Mouse (Mus musculus): ENCODE measurements at regions not wholly inside any gene's neighbourhood (a gene's known extent, or its start where the extent isn't known, plus 50 kb on each side); places are given as distances from the start of the nearest gene placed in this dataset.
A peak's percentile ranks its signal among the peaks of the same experiment; 100 is the strongest.

DNA sequence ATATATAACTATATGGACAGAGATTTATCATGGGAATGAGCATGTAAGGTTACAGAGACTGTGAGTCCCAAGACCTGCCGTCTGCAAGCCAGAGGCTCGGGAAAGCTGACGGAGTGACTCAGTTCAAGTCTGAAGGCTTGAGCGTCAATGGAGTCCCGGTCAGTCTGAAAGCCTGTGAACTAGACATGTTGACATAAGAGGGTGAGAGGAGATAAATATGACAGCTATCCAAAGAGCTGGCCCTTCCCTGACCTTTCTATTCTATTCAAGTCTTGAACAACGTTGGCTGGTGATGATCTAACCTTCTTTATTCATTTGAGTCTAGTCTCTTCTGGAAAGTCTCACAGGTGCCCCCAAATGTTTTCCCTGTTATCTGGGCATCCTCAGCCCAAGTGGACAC is 223.8 kb upstream of the Zfp637 start:
- no peak for DNase-seq (ENCODE audit: low spot score)

DNA sequence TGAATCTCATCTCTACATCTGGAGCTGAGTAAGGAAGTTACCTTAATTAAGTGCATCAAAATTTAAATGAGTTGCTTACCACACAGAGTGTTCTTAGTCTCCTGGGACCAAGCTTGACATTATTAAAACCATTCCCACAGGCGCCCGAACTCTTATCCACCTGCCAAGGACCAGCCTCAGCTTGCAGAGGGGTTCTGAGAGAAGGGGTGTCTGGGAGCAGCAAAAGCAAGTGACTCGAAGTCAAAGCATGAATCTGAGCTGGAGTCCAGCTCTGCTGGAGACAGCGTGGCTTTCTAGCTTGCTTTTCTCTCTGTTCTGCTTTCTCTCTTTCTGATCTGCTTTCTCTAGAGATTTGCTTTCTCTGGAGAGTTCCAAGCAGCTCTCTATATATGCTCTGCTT is 223.0 kb upstream of the Zfp637 start:
- DNase-seq (ENCODE audit: low spot score), result no peak

- no peak for DNase-seq (ENCODE audit: low spot score)
These were observed 221.4 kb upstream of the Zfp637 start for GRCm38 (mm10) chr6:117619606-117620005.

GRCm38 (mm10) chr6:117622446-117622845 is 218.5 kb upstream of the Zfp637 start:
- no peak for DNase-seq (ENCODE audit: low spot score)

DNA sequence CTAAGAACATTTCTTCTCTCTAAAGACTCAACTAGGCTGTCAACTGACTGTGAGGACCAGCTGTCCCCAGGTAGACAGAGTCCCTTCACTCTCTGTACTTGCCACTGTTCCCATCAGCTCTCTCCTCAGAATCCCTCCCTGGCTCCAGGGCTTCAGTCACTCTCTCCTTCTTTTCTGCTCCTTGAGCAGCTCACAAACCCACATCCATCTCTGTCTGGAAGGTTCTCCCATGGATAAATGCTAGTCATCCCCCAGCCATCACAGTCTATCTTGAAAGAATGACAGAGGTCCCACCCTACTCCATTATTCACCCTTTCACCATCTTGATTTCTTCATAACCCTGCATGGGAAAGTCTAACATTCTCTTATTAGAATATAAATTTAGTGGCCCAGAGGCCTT is 218.0 kb upstream of the Zfp637 start:
- DNase-seq (ENCODE audit: low spot score), result no peak

- DNase-seq (ENCODE audit: low spot score), result peak; percentile 43
These were observed 215.3 kb upstream of the Zfp637 start for GRCm38 (mm10) chr6:117625716-117626115.

DNA sequence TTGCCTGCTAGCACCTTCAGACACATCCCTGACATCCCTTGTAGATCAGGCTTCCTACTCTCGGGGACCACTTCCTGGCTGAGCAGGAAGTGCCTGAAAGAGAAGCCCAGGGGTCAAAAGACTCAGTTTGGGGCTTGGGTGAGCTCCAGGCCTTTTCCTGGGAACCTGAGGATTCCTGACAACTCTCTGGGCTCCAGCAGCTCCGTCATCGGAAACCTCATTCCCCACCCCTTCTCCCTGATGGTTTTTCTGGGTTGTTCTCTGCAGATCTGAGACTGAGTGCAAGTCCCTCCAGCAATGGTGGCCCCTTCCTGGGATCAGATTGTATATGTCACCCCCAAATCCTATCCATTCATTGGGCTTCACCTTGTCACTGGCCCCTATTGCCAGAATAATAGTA is 213.5 kb upstream of the Zfp637 start:
- no peak for DNase-seq (ENCODE audit: low spot score)

DNA sequence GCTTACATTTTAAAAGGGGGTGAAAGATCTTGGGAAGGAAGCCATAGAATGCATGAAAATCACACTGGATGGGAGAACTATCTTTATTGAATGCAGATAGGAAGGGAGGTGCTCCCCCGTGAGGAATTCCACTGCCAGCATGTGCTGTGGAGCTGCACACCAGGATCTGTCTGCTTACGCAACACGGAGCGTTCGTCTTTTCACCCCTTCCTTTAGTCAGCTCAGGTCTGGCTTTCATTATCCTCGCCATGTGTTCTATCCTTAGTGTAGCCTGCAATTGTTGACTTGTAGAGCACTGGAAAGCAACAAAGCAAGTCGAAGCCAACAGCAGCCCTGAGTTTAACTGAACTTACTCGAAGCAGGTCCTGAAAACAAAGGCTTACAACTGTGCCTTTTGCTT is 194.4 kb upstream of the Zfp637 start:
- DNase-seq (ENCODE audit: low spot score), result peak; percentile 18

- no peak for DNase-seq (ENCODE audit: low spot score)
These were observed 190.4 kb upstream of the Zfp637 start for GRCm38 (mm10) chr6:117650541-117650940.

DNA sequence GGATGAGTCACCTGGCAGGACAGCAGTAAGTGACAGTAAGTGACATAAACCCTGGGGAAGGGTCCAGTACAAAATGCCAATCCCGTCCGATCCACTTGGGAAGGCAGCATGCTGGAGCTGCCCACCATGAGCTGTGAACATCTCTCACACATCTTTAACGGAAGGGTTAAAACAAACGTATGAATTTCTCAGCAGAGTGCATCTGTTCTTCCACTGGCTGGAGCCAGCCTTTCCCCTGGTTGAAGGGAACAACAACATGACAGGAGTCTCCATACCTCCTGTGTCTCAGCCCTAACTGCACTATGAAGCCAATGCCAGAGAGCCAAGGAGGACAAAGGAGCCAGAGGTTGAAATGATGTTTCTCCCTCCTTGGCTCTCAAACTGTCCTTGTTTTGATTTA is 189.4 kb upstream of the Zfp637 start:
- DNase-seq (ENCODE audit: low spot score), result no peak

DNA sequence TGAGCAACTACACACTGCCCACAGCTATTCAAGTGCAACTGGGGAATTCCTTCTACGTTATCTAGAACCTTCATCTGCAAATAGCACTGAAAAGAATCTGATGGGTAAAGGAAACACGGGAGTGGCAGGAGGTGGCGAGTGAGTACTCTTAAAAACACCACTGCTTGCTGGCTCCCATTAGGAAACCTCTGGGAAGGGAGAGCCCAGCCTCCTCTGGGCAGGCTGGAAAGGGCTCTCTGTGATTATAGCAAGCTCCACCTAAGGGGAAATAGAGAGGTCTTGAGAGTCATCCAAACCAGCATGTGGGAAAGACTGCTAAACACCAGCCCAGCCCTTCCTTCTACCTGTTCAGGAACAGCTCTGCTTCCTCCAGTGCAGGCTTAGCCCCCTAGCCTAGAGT is 189.0 kb upstream of the Zfp637 start:
- no peak for DNase-seq (ENCODE audit: low spot score)

- DNase-seq (ENCODE audit: low spot score), result no peak
These were observed 188.1 kb upstream of the Zfp637 start for GRCm38 (mm10) chr6:117652917-117653316.

DNA sequence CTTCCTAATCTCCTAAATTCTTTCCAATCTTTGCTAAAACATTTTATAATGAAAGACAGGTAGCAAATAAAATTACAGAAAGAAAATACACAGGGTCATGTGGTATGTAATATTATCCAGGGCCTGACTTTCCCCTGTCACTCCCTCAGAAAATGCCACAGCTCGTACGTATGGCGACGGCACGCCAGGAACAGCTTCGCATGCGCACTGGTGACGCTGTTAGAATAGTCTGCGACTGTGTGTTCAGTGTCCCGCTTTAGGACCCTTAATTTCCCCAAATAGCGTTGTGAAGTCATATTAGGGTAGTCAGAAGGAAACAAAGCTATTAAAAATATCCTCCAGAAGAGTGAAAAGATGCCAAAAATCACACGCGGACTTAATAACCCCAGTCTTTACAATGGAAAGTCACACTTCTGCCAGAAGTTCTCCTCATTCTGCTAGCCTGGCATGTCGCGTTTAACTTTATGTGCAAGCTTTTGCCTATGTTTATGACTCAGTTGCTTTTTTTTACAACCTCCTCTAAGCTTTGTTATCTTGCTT is 187.0 kb upstream of the Zfp637 start:
- DNase-seq (ENCODE audit: low spot score), result no peak

DNA sequence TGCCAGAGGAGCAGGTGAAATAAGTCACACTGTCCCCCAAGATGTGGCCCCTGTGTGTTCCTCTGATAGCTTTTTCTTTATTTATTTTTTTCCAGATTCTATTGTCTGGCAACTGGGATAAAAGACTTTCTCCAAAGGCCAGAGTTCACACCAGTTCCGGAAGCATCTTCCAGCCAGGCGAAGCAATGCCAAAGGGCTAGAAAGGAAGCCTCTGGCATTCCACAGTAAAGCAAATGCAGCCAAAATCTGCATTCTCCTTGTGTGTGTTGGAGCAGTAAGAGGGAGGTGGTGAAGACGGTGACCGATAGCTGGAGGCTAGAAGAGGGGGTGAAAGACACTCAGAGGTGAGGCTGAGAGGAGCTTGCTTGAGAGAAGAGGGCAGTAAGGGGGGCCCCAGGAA is 185.0 kb upstream of the Zfp637 start:
- no peak for DNase-seq (ENCODE audit: low spot score)

GRCm38 (mm10) chr6:117660576-117660975 is 180.4 kb upstream of the Zfp637 start:
- DNase-seq (ENCODE audit: low spot score), result peak; percentile 66

DNA sequence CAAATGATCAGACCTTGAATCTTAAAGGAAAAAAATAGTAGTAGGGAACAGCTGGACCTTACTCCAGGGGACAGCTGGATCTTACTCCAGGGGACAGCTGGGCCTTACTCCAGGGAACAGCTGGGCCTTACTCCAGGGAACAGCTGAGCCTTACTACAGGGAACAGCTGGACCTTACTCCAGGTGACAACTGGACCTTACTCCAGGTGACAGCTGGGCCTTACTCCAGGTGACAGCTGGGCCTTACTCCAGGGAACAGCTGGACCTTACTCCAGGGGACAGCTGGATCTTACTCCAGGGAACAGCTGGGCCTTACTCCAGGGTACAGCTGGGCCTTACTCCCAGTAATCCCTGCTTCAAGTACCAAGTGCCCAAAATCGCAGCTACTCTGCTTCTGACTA is 178.3 kb upstream of the Zfp637 start:
- no peak for DNase-seq (ENCODE audit: low spot score)

DNA sequence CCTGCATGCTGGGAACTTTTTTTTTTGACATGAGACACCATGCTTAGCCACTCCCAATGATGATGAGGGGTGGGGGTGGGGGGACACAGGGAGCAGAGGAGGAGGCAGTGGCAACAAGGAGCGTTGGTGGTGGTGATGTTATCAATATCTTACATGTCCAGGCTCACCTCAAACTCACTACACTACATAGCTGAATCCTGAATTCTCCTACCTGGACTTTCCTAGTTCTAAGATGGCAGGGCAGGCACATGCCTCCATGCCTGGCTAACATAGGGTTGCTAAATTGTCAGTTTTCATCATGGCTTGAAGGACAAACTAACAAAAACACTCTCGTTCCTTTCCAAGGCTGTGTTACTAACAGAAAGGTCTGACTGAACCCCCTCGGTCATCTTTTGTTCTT is 170.6 kb upstream of the Zfp637 start:
- DNase-seq (ENCODE audit: low spot score), result no peak

- peak; percentile 61 for DNase-seq (ENCODE audit: low spot score)
These were observed 170.0 kb upstream of the Zfp637 start for GRCm38 (mm10) chr6:117670792-117671525.

GRCm38 (mm10) chr6:117675059-117675800 is 165.8 kb upstream of the Zfp637 start:
- peak; percentile 76 for DNase-seq (ENCODE audit: low spot score)

GRCm38 (mm10) chr6:117676064-117676821 is 164.7 kb upstream of the Zfp637 start:
- DNase-seq (ENCODE audit: low spot score), result peak; percentile 40

DNA sequence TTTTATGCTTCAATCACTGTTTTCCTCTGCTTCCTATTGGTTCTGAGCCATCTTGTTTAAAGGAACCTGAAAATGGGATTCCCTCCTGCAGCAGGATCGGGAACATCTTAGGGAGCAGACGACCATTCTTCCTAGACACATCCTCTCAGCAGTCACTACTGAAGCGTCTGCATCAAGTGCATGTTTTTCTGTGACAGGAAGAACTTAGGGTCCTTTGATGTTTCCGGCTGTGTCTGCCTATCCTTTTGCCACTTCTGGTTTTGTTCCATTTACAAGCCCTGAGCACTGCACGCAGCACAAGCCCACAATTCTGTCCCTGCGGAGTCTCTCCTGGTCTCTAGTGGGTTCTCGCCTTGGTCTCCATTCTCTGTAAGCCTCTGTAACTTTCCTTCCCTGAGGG is 163.9 kb upstream of the Zfp637 start:
- DNase-seq (ENCODE audit: low spot score), result no peak

- no peak for DNase-seq (ENCODE audit: low spot score)
These were observed 163.2 kb upstream of the Zfp637 start for GRCm38 (mm10) chr6:117677821-117678220.

GRCm38 (mm10) chr6:117678276-117678675 is 162.7 kb upstream of the Zfp637 start:
- DNase-seq (ENCODE audit: low spot score), result no peak

All from embryo, embryonic 10.5 days (tissue).